Comparison of ENCODE assay signal across 8 mouse cellular contexts in genomic region chr6:97278014-97278787, GRCm38 (mm10). TPM values are rescaled to one million over a fixed set of nuclear protein-coding genes. Genes with fewer than 3 reads are reported as not detected.
A peak's percentile ranks its signal among the peaks of the same experiment; 100 is the strongest.
DNase-seq lines count a peak whose midpoint lies in the region; ATAC-seq lines count a peak whose summit lies in the region.

No protein-coding gene starts in this region.

- 6% methylated on average over 19 of the region's 19 CpGs for WGBS in intestine, embryonic 16.5 days
- 1% methylated on average over 19 of the region's 19 CpGs for WGBS in midbrain, embryonic 10.5 days

- H3K27ac ChIP-seq in intestine, embryonic 16.5 days (ENCODE audit: low read length) = no peak overlapping the region
- peak overlapping the region; percentile 49; the same call in 1 of the 2 replicates for H3K27ac ChIP-seq in midbrain, embryonic 10.5 days (replicated peaks)

- peak overlapping the region; percentile 35 for H3K4me3 ChIP-seq in intestine, embryonic 16.5 days (ENCODE audit: low read length)
- peak overlapping the region; percentile 36 for H3K4me3 ChIP-seq in midbrain, embryonic 10.5 days

- peak; percentile 81 for ATAC-seq in intestine, embryonic 16.5 days

- peak overlapping the region; percentile 63 for H3K4me2 ChIP-seq in intestine, embryonic 16.5 days (ENCODE audit: low read depth, low read length)

- H3K9me3 ChIP-seq in intestine, embryonic 16.5 days (ENCODE audit: control insufficient read depth, low read length) = no peaks in the 10 kb centered on the region
- H3K9me3 ChIP-seq in midbrain, embryonic 10.5 days (replicated peaks) = no peaks in the 10 kb centered on the region

- intact Hi-C loops in left cerebral cortex, postnatal 36 days (cut with DNase I) = loop anchor here (1.0 to 5.0 kb wide), 4 partner anchors 119 to 464 kb away; no protein-coding TSS in a partner anchor

- no peaks in the 10 kb centered on the region for H3K27me3 ChIP-seq in intestine, embryonic 16.5 days (replicated peaks; ENCODE audit: control insufficient read depth, insufficient read depth, low read length)
- H3K27me3 ChIP-seq in midbrain, embryonic 10.5 days (ENCODE audit: low read depth, poor library complexity, severe bottlenecking) = peaks cover 48% of the 10 kb centered on the region

- DNase-seq in adrenal gland, adult (ENCODE audit: inconsistent age in 2 of 2, low spot score in 1 of 2) = peak; percentile 72 to 93
- DNase-seq in embryo, embryonic 10.5 days (ENCODE audit: low spot score) = peak; percentile 91
- DNase-seq in gastrocnemius, postnatal 4 days (ENCODE audit: low spot score in 2 of 2) = peak; percentile 42 to 72
- DNase-seq in left cerebral cortex, postnatal 36 days (ENCODE audit: low spot score in 2 of 2) = peak; percentile 68 to 75
- peak; percentile 73 for DNase-seq in midbrain, embryonic 10.5 days (ENCODE audit: low spot score)
- DNase-seq in right cerebral cortex, postnatal 4 days = peak; percentile 77
- peak; percentile 72 for DNase-seq in yolk sac, embryonic 10.5 days (ENCODE audit: low spot score)

- peaks cover 16% of the 10 kb centered on the region for H3K4me1 ChIP-seq in intestine, embryonic 16.5 days (ENCODE audit: control insufficient read depth, insufficient read depth, low read length)
- peaks cover 29% of the 10 kb centered on the region for H3K4me1 ChIP-seq in midbrain, embryonic 10.5 days

- H3K9ac ChIP-seq in intestine, embryonic 16.5 days (ENCODE audit: low read depth, low read length) = peak overlapping the region; percentile 30; the same call in 1 of the 2 replicates

- no peaks in the 10 kb centered on the region for H3K36me3 ChIP-seq in intestine, embryonic 16.5 days (ENCODE audit: control insufficient read depth, insufficient read depth, low read length)
- no peaks in the 10 kb centered on the region for H3K36me3 ChIP-seq in midbrain, embryonic 10.5 days

RNA-seq across cellular contexts. Expression of gene Lmod3, which starts 25.6 kb away (rescaled TPM):
- 100 to 1,000 TPM; 156 to 173 TPM for total RNA-seq in gastrocnemius, postnatal 4 days (2021)
- 0.06 and 0.12 TPM in 2 replicates for polyA plus RNA-seq in intestine, embryonic 16.5 days (2015; fragmentation: Nextera tagmentation; extraction: Ambion mirVana)
- under 1 TPM in 1 of 2 experiments, not detected in 1; 0.17 TPM for total RNA-seq in left cerebral cortex, postnatal 36 days (2021)
- polyA plus RNA-seq in midbrain, embryonic 10.5 days (2016; fragmentation: Nextera tagmentation; extraction: Ambion mirVana) = not detected in 2 replicates

Comparison
In these comparisons a context has a peak if more than half of its experiments do, and no peak if none do; other contexts are left out.
1. RNA of gene Lmod3, which starts 25.6 kb away (total RNA-seq): 156 to 173 TPM in gastrocnemius, postnatal 4 days; 0.17 TPM in left cerebral cortex, postnatal 36 days; every median in the first group is over 100 times any median in the second.
2. Peak in every context shown above with its lines, with median percentiles within 50 percentile points of each other: DNase-seq.